Mouse (Mus musculus) bone marrow, adult 2 months (tissue): ENCODE results near the gene Hist2h2ac. TPM values are rescaled to one million over a fixed set of nuclear protein-coding genes. Genes with fewer than 3 reads are reported as not detected.

Experiments used
- H3K27ac ChIP-seq: fragments of 200-500 bp; 2 replicates; pipeline ENCODE4 v1.5.1; 2012; ENCODE audit warnings: low read depth, mild to moderate bottlenecking, control low read depth, inconsistent platforms, low read length; ENCODE audit not compliant: control insufficient read depth, poor library complexity, insufficient read depth
- H3K4me1 ChIP-seq: fragments of 200-500 bp; 2 replicates; pipeline ENCODE4 v1.6.1; 2011; ENCODE audit warnings: low read length; ENCODE audit not compliant: control insufficient read depth, insufficient read depth
- H3K4me3 ChIP-seq: fragments of 200-500 bp; replicated peaks from 2 replicates; pipeline ENCODE3; 2011; ENCODE audit warnings: mild to moderate bottlenecking, low read depth, low read length, control low read depth; ENCODE audit not compliant: control insufficient read depth
- CTCF ChIP-seq: fragments of 200-500 bp; IDR thresholded peaks from 2 replicates; pipeline ENCODE4 v1.5.1; 2011; ENCODE audit warnings: low read length, control low read depth; ENCODE audit not compliant: control insufficient read depth, insufficient read depth
- POLR2A ChIP-seq: fragments of 200-500 bp; IDR thresholded peaks from 2 replicates; pipeline ENCODE4 v1.6.1; 2011; ENCODE audit warnings: low read depth, mild to moderate bottlenecking, control low read depth, low read length, borderline replicate concordance; ENCODE audit not compliant: control insufficient read depth
- WGBS: fragments of 180-500 bp; shearing (Covaris S2); methylation state at CpG from one replicate; pipeline ENCODE4 v1.1.7; 2018; 5-methylcytosine and 5-hydroxymethylcytosine counted together
- polyA plus RNA-seq: library from polyadenylated mRNA; stranded (reverse); fragments of >200 nt; gene quantifications from 2 replicates; pipeline ENCODE4 v1.2.4, GENCODE M21; 2011; ENCODE audit warnings: low replicate concordance; ENCODE audit not compliant: missing spikeins, insufficient read depth, insufficient read length

The Hist2h2ac gene
- polyA plus RNA-seq, 1 experiment, result 25.1 TPM

- H3K27ac ChIP-seq, result peak overlapping the region; percentile 39; the same call in 1 of the 2 replicates
- WGBS, result 81% methylated on average over 4 of the region's 4 CpGs
- peak overlapping the region; percentile 60 for H3K4me3 ChIP-seq
- H3K4me1 ChIP-seq, result no peaks in the 10 kb centered on the region; the same call in none of the 2 replicates
- no peak for TF ChIP-seq CTCF
- TF ChIP-seq POLR2A, result no peak
Observed at GRCm38 (mm10) chr3:96236834-96237334, 16.2 kb upstream of the Hist2h2ac start.

- H3K27ac ChIP-seq, result no peak overlapping the region
- TF ChIP-seq CTCF (no peak), POLR2A (no peak)
Observed at GRCm38 (mm10) chr3:96235836-96236235, 15.2 kb upstream of the Hist2h2ac start.

GRCm38 (mm10) chr3:96234914-96235313 lies 14.2 kb upstream of the Hist2h2ac start:
- H3K4me3 ChIP-seq, result no peak overlapping the region
- TF ChIP-seq CTCF, result no peak
- TF ChIP-seq POLR2A, result no peak
- no peak overlapping the region for H3K27ac ChIP-seq
- WGBS, result 78% methylated on average over 2 of the region's 2 CpGs
- H3K4me1 ChIP-seq, result no peaks in the 10 kb centered on the region; the same call in 1 of the 2 replicates

More at GRCm38 (mm10) chr3:96235836-96236235, 15.2 kb upstream of the Hist2h2ac start:
- whole genome bisulfite sequencing, result 80% methylated on average over 3 of the region's 3 CpGs
- no peak overlapping the region for H3K4me3 ChIP-seq
- no peaks in the 10 kb centered on the region; the same call in none of the 2 replicates for H3K4me1 ChIP-seq

- H3K4me3 ChIP-seq, result no peak overlapping the region
Observed at GRCm38 (mm10) chr3:96231758-96232120, 11.1 kb upstream of the Hist2h2ac start.

GRCm38 (mm10) chr3:96230910-96231757 lies 10.5 kb upstream of the Hist2h2ac start:
- TF ChIP-seq CTCF, result no peak
- no peak for TF ChIP-seq POLR2A
- 70% methylated on average over 4 of the region's 4 CpGs for WGBS
- Histone ChIP-seq H3K27ac (no peak overlapping the region), H3K4me3 (no peak overlapping the region), H3K4me1 (peaks cover 2% of the 10 kb centered on the region; the same call in 1 of the 2 replicates)

More at GRCm38 (mm10) chr3:96231758-96232120, 11.1 kb upstream of the Hist2h2ac start:
- peaks cover under 1% of the 10 kb centered on the region; the same call in 1 of the 2 replicates for H3K4me1 ChIP-seq
- TF ChIP-seq CTCF, result no peak
- H3K27ac ChIP-seq, result no peak overlapping the region
- 64% methylated on average over 2 of the region's 2 CpGs for WGBS

- Histone ChIP-seq H3K4me3 (no peak overlapping the region), H3K4me1 (peaks cover 3% of the 10 kb centered on the region), H3K27ac (no peak overlapping the region)
- TF ChIP-seq POLR2A (no peak), CTCF (no peak)
- 40% methylated on average over 2 of the region's 2 CpGs for WGBS
Observed at GRCm38 (mm10) chr3:96230404-96230803, 9.7 kb upstream of the Hist2h2ac start.

- 71% methylated on average over 2 of the region's 2 CpGs for WGBS
- Histone ChIP-seq H3K4me1 (peaks cover 4% of the 10 kb centered on the region), H3K27ac (no peak overlapping the region), H3K4me3 (no peak overlapping the region)
- TF ChIP-seq CTCF (no peak), POLR2A (no peak)
Observed at GRCm38 (mm10) chr3:96228828-96229227, 8.1 kb upstream of the Hist2h2ac start.
